Mouse (Mus musculus) heart, adult 2 months (tissue): ENCODE measurements around the gene Gm20388. TPM values are rescaled to one million over a fixed set of nuclear protein-coding genes. Genes with fewer than 3 reads are reported as not detected.

ENCODE experiments used
- DNase-seq, 2 experiments: peaks; one replicate each; pipeline ENCODE4 v3.0.0; 2021
- H3K27ac ChIP-seq: fragments of 200-600 bp; 2 replicates; pipeline ENCODE4 v1.8.1; 2022
- H3K27me3 ChIP-seq: fragments of 200-500 bp; 2 replicates; pipeline ENCODE4 v1.6.1; 2012; ENCODE audit warnings: mild to moderate bottlenecking, low read length, inconsistent platforms, mixed read lengths; ENCODE audit not compliant: control insufficient read depth, insufficient read depth
- H3K36me3 ChIP-seq: fragments of 200-500 bp; 2 replicates; pipeline ENCODE4 v1.6.1; 2012; ENCODE audit warnings: low read length, inconsistent platforms; ENCODE audit not compliant: control insufficient read depth, insufficient read depth
- H3K4me1 ChIP-seq: fragments of 200-500 bp; 2 replicates; pipeline ENCODE4 v1.6.1; 2011; ENCODE audit warnings: low read length; ENCODE audit not compliant: control insufficient read depth, insufficient read depth
- H3K4me3 ChIP-seq: fragments of 200-600 bp; 2 replicates; pipeline ENCODE4 v1.8.1; 2022
- H3K79me2 ChIP-seq: fragments of 200-500 bp; replicated peaks from 2 replicates; pipeline ENCODE4 v1.6.1; 2012; ENCODE audit warnings: mild to moderate bottlenecking, inconsistent platforms, low read length, moderate library complexity, mixed read lengths; ENCODE audit not compliant: control insufficient read depth, insufficient read depth
- H3K9ac ChIP-seq: fragments of 200-500 bp; 2 replicates; pipeline ENCODE4 v1.6.1; 2012; ENCODE audit warnings: low read depth, mild to moderate bottlenecking, control low read depth, inconsistent platforms, low read length, mixed read lengths
- CTCF ChIP-seq: fragments of 200-600 bp; IDR thresholded peaks from 2 replicates; pipeline ENCODE4 v1.8.1; 2022; ENCODE audit warnings: antibody characterized with exemption, mild to moderate bottlenecking, moderate library complexity
- EP300 ChIP-seq: fragments of 200-500 bp; IDR thresholded peaks from 2 replicates; pipeline ENCODE4 v1.6.1; 2011; ENCODE audit warnings: low read depth, low read length, control low read depth; ENCODE audit not compliant: insufficient read depth
- POLR2A ChIP-seq: fragments of 200-500 bp; IDR thresholded peaks from 2 replicates; pipeline ENCODE4 v1.6.1; 2011; ENCODE audit warnings: mild to moderate bottlenecking, low read depth, low read length, control low read depth; ENCODE audit not compliant: insufficient read depth
- WGBS: fragments of 180-500 bp; shearing (Covaris S2); methylation state at CpG from one replicate; pipeline ENCODE4 v1.1.7; 2018; 5-methylcytosine and 5-hydroxymethylcytosine counted together
- intact Hi-C: fragments of 180-260 bp; cut with DNase I; formaldehyde crosslinking; loops from one replicate; pipeline ENCODE4 v1.15.1; 2025
- polyA plus RNA-seq: library from polyadenylated mRNA; depleted of rRNA; stranded (reverse); fragments of >200 nt; gene quantifications from 2 replicates; pipeline ENCODE4 v1.2.3, GENCODE M21; 2012
- total RNA-seq, 2 experiments: library from RNA; stranded (reverse); gene quantifications; 2 replicates each; pipeline ENCODE4 v1.2.3; 2021

The Gm20388 gene
- total and polyA plus RNA-seq, 3 experiments: 1.8 to 32.3 TPM; not detected in 1

- Histone ChIP-seq H3K4me1 (peaks cover 11% of the 10 kb centered on the region), H3K9ac (no peak overlapping the region), H3K79me2 (no peaks in the 10 kb centered on the region), H3K27ac (no peak overlapping the region), H3K4me3 (no peak overlapping the region), H3K36me3 (no peaks in the 10 kb centered on the region), H3K27me3 (no peaks in the 10 kb centered on the region)
- DNase-seq: no peak
- 91% methylated on average over 4 of the region's 4 CpGs for WGBS
- intact Hi-C loops: no loop called here
- TF ChIP-seq EP300 (no peak), POLR2A (no peak), CTCF (no peak)
Observed at GRCm38 (mm10) chr8:120376215-120376614, 465.6 kb downstream of the Gm20388 start.

- TF ChIP-seq POLR2A (no peak), EP300 (no peak), CTCF (no peak)
- no peak overlapping the region for H3K9ac ChIP-seq
- no peak overlapping the region for H3K27ac ChIP-seq
- DNase-seq: no peak
- H3K27me3 ChIP-seq: no peaks in the 10 kb centered on the region
- peaks cover 8% of the 10 kb centered on the region for H3K4me1 ChIP-seq
- no peaks in the 10 kb centered on the region for H3K36me3 ChIP-seq
- intact Hi-C loops: no loop called here
- 73% methylated on average over 22 of the region's 22 CpGs for WGBS
- H3K79me2 ChIP-seq: no peaks in the 10 kb centered on the region
- no peak overlapping the region for H3K4me3 ChIP-seq
Observed at GRCm38 (mm10) chr8:120376847-120377802, 466.5 kb downstream of the Gm20388 start.

DNA sequence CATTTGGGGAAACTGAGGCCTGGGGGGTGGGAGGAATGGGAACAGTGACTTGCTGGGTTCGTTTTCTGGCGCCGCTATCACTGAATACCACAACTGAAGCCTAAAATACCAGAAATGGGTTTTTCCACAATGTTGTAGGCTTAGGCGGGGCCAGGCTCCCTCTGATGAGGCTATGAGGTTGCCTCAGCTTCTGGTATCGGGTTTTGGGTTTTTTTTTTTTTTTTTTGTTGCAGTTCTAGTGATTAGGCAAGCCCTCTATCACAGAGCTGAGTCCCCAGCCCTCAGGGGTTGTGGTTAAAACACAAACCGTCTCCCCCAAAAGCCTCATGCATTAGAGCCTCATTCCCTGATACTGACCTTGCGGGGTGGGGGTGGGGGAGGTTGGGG is 467.2 kb downstream of the Gm20388 start:
- Histone ChIP-seq H3K36me3 (no peaks in the 10 kb centered on the region), H3K4me3 (no peak overlapping the region), H3K9ac (no peak overlapping the region), H3K27me3 (no peaks in the 10 kb centered on the region), H3K27ac (no peak overlapping the region), H3K4me1 (peaks cover 8% of the 10 kb centered on the region), H3K79me2 (no peaks in the 10 kb centered on the region)
- intact Hi-C loops: no loop called here
- TF ChIP-seq CTCF (no peak), POLR2A (no peak), EP300 (no peak)
- WGBS: 86% methylated on average over 7 of the region's 7 CpGs
- no peak for DNase-seq

GRCm38 (mm10) chr8:120378306-120378705 is 467.7 kb downstream of the Gm20388 start:
- no peaks in the 10 kb centered on the region for H3K79me2 ChIP-seq
- 27% methylated on average over 16 of the region's 16 CpGs for WGBS
- DNase-seq: peak; percentile 63 to 76
- TF ChIP-seq CTCF (no peak), EP300 (0 out of 2 replicates have a peak, but pooled peaks have one; percentile 52)
- H3K27me3 ChIP-seq: no peaks in the 10 kb centered on the region
- peaks cover 13% of the 10 kb centered on the region for H3K4me1 ChIP-seq
- H3K9ac ChIP-seq: no peak overlapping the region
- intact Hi-C loops: no loop called here
- no peaks in the 10 kb centered on the region for H3K36me3 ChIP-seq
- no peak overlapping the region for H3K4me3 ChIP-seq
- H3K27ac ChIP-seq: no peak overlapping the region

- Histone ChIP-seq H3K27ac (no peak overlapping the region), H3K36me3 (no peaks in the 10 kb centered on the region), H3K4me3 (no peak overlapping the region), H3K27me3 (no peaks in the 10 kb centered on the region), H3K9ac (no peak overlapping the region), H3K4me1 (peaks cover 16% of the 10 kb centered on the region), H3K79me2 (no peaks in the 10 kb centered on the region)
- DNase-seq: no peak
- WGBS: 68% methylated on average over 3 of the region's 3 CpGs
- TF ChIP-seq EP300 (no peak), POLR2A (no peak), CTCF (no peak)
- intact Hi-C loops: no loop called here
Observed at GRCm38 (mm10) chr8:120379015-120379414, 468.4 kb downstream of the Gm20388 start.

- no peaks in the 10 kb centered on the region for H3K36me3 ChIP-seq
- H3K79me2 ChIP-seq: no peaks in the 10 kb centered on the region
- intact Hi-C loops: no loop called here
- TF ChIP-seq POLR2A (no peak), CTCF (no peak), EP300 (no peak)
- H3K4me1 ChIP-seq: peaks cover 16% of the 10 kb centered on the region
- no peak for DNase-seq
- H3K27me3 ChIP-seq: no peaks in the 10 kb centered on the region
- 49% methylated on average over 4 of the region's 4 CpGs for WGBS
- H3K27ac ChIP-seq: no peak overlapping the region
- H3K4me3 ChIP-seq: no peak overlapping the region
- no peak overlapping the region for H3K9ac ChIP-seq
Observed at GRCm38 (mm10) chr8:120381865-120382264, 471.2 kb downstream of the Gm20388 start.
